Mouse (Mus musculus) ES-Bruce4 (cell line): Measurements from ENCODE around the gene Irf2bpl. TPM values are rescaled to one million over a fixed set of nuclear protein-coding genes. Genes with fewer than 3 reads are reported as not detected.

Experiments
- H3K27ac ChIP-seq: 2 replicates; pipeline ENCODE4 v1.5.1; 2012; ENCODE audit warnings: low read length, inconsistent platforms; ENCODE audit not compliant: insufficient read depth
- H3K27me3 ChIP-seq: 2 replicates; pipeline ENCODE4 v1.6.1; 2012; ENCODE audit warnings: mild to moderate bottlenecking, low read length, inconsistent platforms; ENCODE audit not compliant: control insufficient read depth, poor library complexity, insufficient read depth, severe bottlenecking
- H3K36me3 ChIP-seq: 2 replicates; pipeline ENCODE4 v1.6.1; 2012; ENCODE audit warnings: inconsistent platforms, mild to moderate bottlenecking, low read length, moderate library complexity; ENCODE audit not compliant: control insufficient read depth, poor library complexity, insufficient read depth, severe bottlenecking
- H3K4me1 ChIP-seq: one replicate; pipeline ENCODE4 v1.8.1; 2011; ENCODE audit warnings: low read length; ENCODE audit not compliant: control insufficient read depth, insufficient read depth
- H3K4me3 ChIP-seq: 2 replicates; pipeline ENCODE4 v1.5.1; 2011; ENCODE audit warnings: low read depth, mild to moderate bottlenecking, low read length
- H3K9ac ChIP-seq: 2 replicates; pipeline ENCODE4 v1.6.1; 2012; ENCODE audit warnings: low read depth, mild to moderate bottlenecking, inconsistent platforms; ENCODE audit not compliant: poor library complexity, severe bottlenecking
- H3K9me3 ChIP-seq: replicated peaks from 2 replicates; pipeline ENCODE4 v1.6.1; 2012; ENCODE audit warnings: mild to moderate bottlenecking, low read length, inconsistent platforms; ENCODE audit not compliant: control insufficient read depth, poor library complexity, insufficient read depth, severe bottlenecking
- CTCF ChIP-seq: IDR thresholded peaks from one replicate; pipeline ENCODE4 v1.8.1; 2011; ENCODE audit warnings: low read depth, low read length
- EP300 ChIP-seq: IDR thresholded peaks from 2 replicates; pipeline ENCODE4 v1.6.1; 2011; ENCODE audit warnings: low read depth, low read length; ENCODE audit not compliant: insufficient read depth
- POLR2A ChIP-seq: IDR thresholded peaks from one replicate; pipeline ENCODE4 v1.8.1; 2011; ENCODE audit warnings: low read length; ENCODE audit not compliant: insufficient read depth
- polyA plus RNA-seq: library from polyadenylated mRNA; stranded (reverse); fragments of >200 nt; gene quantifications from 2 replicates; pipeline ENCODE4 v1.2.4, GENCODE M21; 2011; ENCODE audit warnings: low read depth; ENCODE audit not compliant: missing spikeins, insufficient read depth, insufficient read length

The Irf2bpl gene
- polyA plus RNA-seq, 1 experiment, result 37.9 TPM

DNA sequence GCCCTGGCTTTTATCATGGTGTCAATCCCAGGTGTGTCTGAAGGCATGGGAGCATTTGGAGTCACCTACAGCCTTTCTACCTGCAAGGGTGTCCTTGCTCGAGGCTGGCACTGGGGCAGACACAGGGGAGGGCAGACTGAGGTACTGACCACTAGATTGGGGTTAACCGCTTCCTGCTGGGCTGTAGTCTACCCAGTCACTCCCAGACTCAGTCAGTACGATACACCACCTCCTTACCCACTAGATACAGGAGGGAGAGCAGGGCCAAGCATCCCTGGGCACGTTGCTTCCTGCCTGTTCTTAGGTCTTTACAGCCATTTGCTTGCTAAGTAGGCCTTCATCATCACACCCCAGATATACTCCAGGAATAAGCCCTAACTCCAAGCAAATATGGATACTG lies 44.1 kb downstream of the Irf2bpl start:
- Histone ChIP-seq H3K4me3 (no peak overlapping the region), H3K4me1 (peaks cover 7% of the 10 kb centered on the region)
- TF ChIP-seq CTCF (no peak), EP300 (no peak), POLR2A (no peak)

DNA sequence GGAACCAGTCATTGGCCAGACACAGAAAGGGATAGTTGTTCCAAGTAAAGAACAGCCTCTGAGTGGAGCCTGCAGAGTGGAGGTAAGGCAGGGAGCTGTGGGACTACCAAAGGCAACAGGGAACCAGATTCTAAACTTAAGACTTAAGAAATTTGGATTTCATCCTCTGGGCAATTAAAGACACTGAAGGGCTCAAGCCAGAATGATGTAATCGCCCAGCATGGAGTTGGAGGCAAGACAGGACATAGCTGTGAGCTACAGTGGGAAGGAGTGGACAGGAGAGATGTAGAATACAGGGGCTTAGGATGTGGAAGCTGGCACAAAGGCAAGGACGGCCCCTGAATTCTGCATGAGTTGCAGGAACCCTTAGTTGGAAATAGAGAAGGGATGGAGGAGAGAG lies 46.4 kb downstream of the Irf2bpl start:
- Histone ChIP-seq H3K4me1 (peaks cover 7% of the 10 kb centered on the region), H3K36me3 (no peaks in the 10 kb centered on the region), H3K27ac (no peak overlapping the region), H3K9ac (no peak overlapping the region), H3K4me3 (no peak overlapping the region), H3K9me3 (no peaks in the 10 kb centered on the region), H3K27me3 (no peaks in the 10 kb centered on the region)
- TF ChIP-seq POLR2A (no peak), CTCF (no peak), EP300 (no peak)

More for the DNA sequence above, 44.1 kb downstream of the Irf2bpl start:
- no peaks in the 10 kb centered on the region for H3K27me3 ChIP-seq
- no peaks in the 10 kb centered on the region for H3K36me3 ChIP-seq
- no peaks in the 10 kb centered on the region for H3K9me3 ChIP-seq
- H3K27ac ChIP-seq, result no peak overlapping the region
- H3K9ac ChIP-seq, result no peak overlapping the region

DNA sequence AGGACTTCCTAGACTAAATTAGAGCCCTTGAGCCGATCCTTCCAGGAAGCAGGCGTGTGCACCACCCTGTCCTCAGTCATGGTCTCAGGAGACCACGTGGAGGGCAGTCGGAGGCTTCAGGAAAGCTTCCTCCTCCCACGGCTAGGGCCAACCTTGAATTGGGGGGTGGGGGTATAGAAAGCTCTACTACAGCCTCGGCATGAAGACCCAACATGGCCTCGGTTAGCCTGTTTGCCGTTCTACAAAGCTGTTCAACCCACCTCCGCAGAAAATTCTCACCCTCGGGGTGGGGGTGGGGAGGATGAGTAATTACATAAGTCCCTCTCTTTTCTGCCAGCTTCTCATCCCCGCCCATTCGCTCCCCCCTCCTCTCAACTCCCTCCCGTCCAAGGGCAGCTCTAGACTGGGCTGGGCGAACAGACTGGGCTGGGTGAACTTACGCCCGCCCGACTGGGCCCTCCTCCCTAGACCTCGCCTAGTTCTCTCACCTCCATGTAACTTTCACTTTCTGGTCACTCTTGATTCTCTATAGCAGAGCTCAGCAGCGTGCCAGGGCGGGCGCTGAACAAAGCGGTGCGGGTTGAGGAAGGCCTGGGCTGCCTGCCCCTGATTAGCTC lies 48.1 kb downstream of the Irf2bpl start:
- H3K9ac ChIP-seq, result peak overlapping the region; percentile 26; the same call in 1 of the 2 replicates
- TF ChIP-seq POLR2A (no peak), CTCF (no peak), EP300 (no peak; the same call in 1 of the 2 replicates)
- H3K27me3 ChIP-seq, result no peaks in the 10 kb centered on the region
- H3K4me3 ChIP-seq, result no peak overlapping the region
- H3K27ac ChIP-seq, result peak overlapping the region; percentile 64
- H3K4me1 ChIP-seq, result peaks cover 6% of the 10 kb centered on the region
- no peaks in the 10 kb centered on the region for H3K36me3 ChIP-seq
- H3K9me3 ChIP-seq, result no peaks in the 10 kb centered on the region

- TF ChIP-seq CTCF (no peak), POLR2A (no peak), EP300 (no peak)
- no peaks in the 10 kb centered on the region for H3K27me3 ChIP-seq
- no peaks in the 10 kb centered on the region for H3K9me3 ChIP-seq
- peaks cover 5% of the 10 kb centered on the region for H3K4me1 ChIP-seq
- H3K27ac ChIP-seq, result peak overlapping the region; percentile 64; the same call in 1 of the 2 replicates
- H3K9ac ChIP-seq, result 0 out of 2 replicates have a peak overlapping the region, but pooled peaks have one; percentile 26
- no peaks in the 10 kb centered on the region for H3K36me3 ChIP-seq
- H3K4me3 ChIP-seq, result no peak overlapping the region
Measured at GRCm38 (mm10) chr12:86835899-86836298, 48.7 kb downstream of the Irf2bpl start.

DNA sequence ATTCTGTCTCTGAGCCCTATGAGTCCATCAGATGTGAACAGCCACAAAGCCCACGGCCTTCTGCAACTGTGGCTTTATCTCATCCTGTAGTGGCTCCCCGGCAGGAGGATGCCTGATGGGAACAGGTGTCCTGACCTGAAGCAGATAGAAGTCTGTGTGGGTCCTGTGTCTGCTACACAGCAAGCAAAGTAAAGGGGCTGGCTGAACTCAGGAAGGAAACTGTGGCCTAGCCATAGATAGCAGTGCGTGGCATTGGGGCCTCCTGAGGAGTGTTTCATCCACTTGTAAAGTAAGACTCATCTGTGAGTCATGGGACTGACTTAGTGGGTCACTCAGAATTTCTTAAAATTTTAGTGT lies 50.2 kb downstream of the Irf2bpl start:
- H3K27ac ChIP-seq, result no peak overlapping the region
- TF ChIP-seq CTCF (no peak), EP300 (no peak), POLR2A (no peak)
- no peaks in the 10 kb centered on the region for H3K9me3 ChIP-seq
- H3K4me3 ChIP-seq, result no peak overlapping the region
- no peaks in the 10 kb centered on the region for H3K27me3 ChIP-seq
- H3K36me3 ChIP-seq, result no peaks in the 10 kb centered on the region
- peaks cover 7% of the 10 kb centered on the region for H3K4me1 ChIP-seq
- no peak overlapping the region for H3K9ac ChIP-seq

DNA sequence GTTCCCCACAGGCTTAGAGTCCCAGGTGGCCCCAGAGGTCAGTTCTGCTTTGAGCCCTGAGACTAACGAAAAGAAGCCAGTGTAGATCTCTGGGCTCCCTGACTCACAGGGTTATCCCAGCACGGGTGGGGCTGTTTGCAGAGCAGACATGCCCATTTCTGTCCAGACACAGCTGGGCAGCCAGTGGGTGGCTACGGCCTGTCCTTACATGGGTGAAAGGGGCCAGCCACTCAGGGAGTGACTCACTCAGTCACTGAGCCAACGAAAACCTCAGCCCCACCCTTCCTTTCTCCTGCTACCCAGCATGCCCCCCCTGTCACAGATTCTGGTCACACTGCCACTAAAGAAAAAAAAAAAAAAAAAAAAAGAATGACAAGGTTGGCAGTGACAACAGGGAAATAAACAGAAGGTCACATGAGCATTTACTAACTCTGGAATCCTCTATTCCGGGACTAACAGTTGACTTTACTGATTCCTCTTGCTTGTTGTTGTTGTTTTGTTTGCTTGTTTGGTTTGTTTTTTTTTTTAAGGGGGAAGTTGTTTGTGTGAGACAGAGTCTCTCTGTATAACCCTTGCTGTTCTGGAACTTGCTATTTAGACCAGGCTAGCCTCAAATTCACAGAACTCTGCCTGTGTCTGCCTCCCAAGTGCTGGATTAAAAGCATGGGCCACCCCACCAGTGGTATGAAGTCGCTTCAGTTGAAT lies 50.7 kb downstream of the Irf2bpl start:
- no peaks in the 10 kb centered on the region for H3K27me3 ChIP-seq
- no peaks in the 10 kb centered on the region for H3K9me3 ChIP-seq
- H3K4me3 ChIP-seq, result no peak overlapping the region
- peaks cover 7% of the 10 kb centered on the region for H3K4me1 ChIP-seq
- no peak overlapping the region for H3K9ac ChIP-seq
- no peak for TF ChIP-seq EP300
- no peak for TF ChIP-seq CTCF
- TF ChIP-seq POLR2A, result no peak
- H3K27ac ChIP-seq, result 0 out of 2 replicates have a peak overlapping the region, but pooled peaks have one; percentile 48
- no peaks in the 10 kb centered on the region for H3K36me3 ChIP-seq
